ENCODE assay signal across 13 mouse cellular contexts in the genomic region with DNA sequence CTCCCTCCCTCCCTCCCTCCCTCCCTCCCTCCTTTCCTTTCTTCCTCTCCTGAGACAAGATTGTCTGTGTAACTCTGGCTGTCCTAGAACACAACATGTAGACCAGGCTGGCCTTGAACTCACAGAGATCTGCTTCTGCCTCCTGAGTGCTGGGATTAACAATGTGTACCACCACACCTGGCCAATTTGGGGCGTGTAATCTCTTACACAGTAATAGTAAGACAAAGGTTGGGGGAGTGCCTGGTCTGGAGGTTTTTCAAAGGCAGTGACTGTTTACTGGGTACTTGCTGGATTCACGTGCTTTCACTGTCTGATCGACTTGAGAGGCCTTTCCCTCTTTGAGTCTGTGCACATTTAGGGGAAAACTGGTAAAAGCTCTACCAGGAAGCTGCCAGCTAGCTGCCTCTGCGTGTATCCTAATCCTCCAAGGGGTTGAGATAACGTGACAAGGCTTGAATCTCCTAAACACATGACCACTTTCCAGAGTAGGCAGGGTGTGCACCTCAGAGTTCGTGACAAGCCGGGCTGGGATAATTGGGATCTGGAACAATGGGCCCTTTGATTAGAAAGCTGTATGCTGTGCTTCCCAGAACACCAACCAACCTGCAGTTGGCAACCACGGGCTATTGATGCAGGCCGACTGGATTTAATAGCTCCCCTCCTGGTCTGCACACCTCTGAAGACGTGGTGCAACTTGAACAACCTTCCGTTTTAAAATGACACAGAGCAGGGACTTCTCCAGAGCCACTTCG. TPM values are rescaled to one million over a fixed set of nuclear protein-coding genes. Genes with fewer than 3 reads are reported as not detected.
DNase-seq lines count a peak whose midpoint lies in the region; ATAC-seq and TF ChIP-seq lines count a peak whose summit lies in the region.
"Had no signal": no experiment of that assay in that cellular context is flagged by ENCODE, and none has a peak within 500 bp of the region (broad histone marks: within the 10 kb centered on the region; RNA-seq: fewer than 3 reads in every experiment).

No protein-coding gene starts in this region.

- no peak for TF ChIP-seq CTCF in midbrain, postnatal 0 days (IDR thresholded peaks at IDR 0.05)

- H3K9me3 ChIP-seq in midbrain, embryonic 12.5 days: no peaks in the 10 kb centered on the region
- H3K9me3 ChIP-seq in midbrain, postnatal 0 days (ENCODE audit: low read length): no peaks in the 10 kb centered on the region
- no peaks in the 10 kb centered on the region for H3K9me3 ChIP-seq in embryonic facial prominence, embryonic 13.5 days
- no peaks in the 10 kb centered on the region for H3K9me3 ChIP-seq in stomach, embryonic 15.5 days

- ATAC-seq in midbrain, embryonic 12.5 days (ENCODE audit: low FRiP score, low read depth): 0 out of 2 replicates have a peak, but pooled peaks have one; percentile 34
- ATAC-seq in midbrain, postnatal 0 days (ENCODE audit: low FRiP score): no peak
- ATAC-seq in embryonic facial prominence, embryonic 13.5 days (ENCODE audit: insufficient number of reproducible peaks, insufficient read depth, low FRiP score, low TSS enrichment, low read depth): no peak
- ATAC-seq in stomach, embryonic 15.5 days (ENCODE audit: insufficient read depth, low FRiP score, low read depth): peak; percentile 66
- ATAC-seq: activated CD4-positive, CD25-positive, alpha-beta regulatory T cell, adult 4 months had no signal

- intact Hi-C loops in left cerebral cortex, postnatal 4 days (cut with DNase I): no loop called here

- no peaks in the 10 kb centered on the region for H3K27me3 ChIP-seq in midbrain, embryonic 12.5 days
- H3K27me3 ChIP-seq in midbrain, postnatal 0 days (ENCODE audit: insufficient read depth, low read length): no peaks in the 10 kb centered on the region
- no peaks in the 10 kb centered on the region for H3K27me3 ChIP-seq in embryonic facial prominence, embryonic 13.5 days
- H3K27me3 ChIP-seq in stomach, embryonic 15.5 days (replicated peaks): no peaks in the 10 kb centered on the region
- H3K27me3 ChIP-seq: CH12.LX had no signal

- no peak overlapping the region for H3K4me2 ChIP-seq in midbrain, embryonic 12.5 days (replicated peaks)
- no peak overlapping the region for H3K4me2 ChIP-seq in midbrain, postnatal 0 days (ENCODE audit: low read depth, low read length, poor library complexity, severe bottlenecking)
- no peak overlapping the region for H3K4me2 ChIP-seq in embryonic facial prominence, embryonic 13.5 days
- no peak overlapping the region for H3K4me2 ChIP-seq in stomach, embryonic 15.5 days

- no peak overlapping the region for H3K27ac ChIP-seq in midbrain, embryonic 12.5 days (replicated peaks)
- no peak overlapping the region for H3K27ac ChIP-seq in midbrain, postnatal 0 days (ENCODE audit: low read depth, low read length)
- peak overlapping the region; percentile 22; the same call in 1 of the 2 replicates for H3K27ac ChIP-seq in embryonic facial prominence, embryonic 13.5 days
- peak overlapping the region; percentile 48; the same call in 1 of the 2 replicates for H3K27ac ChIP-seq in stomach, embryonic 15.5 days
- H3K27ac ChIP-seq: kidney, postnatal 0 days; liver, embryonic 14.5 days had no signal

- no peak overlapping the region for H3K9ac ChIP-seq in midbrain, embryonic 12.5 days (replicated peaks)
- no peak overlapping the region for H3K9ac ChIP-seq in midbrain, postnatal 0 days (replicated peaks; ENCODE audit: low read length, poor library complexity, severe bottlenecking)
- no peak overlapping the region for H3K9ac ChIP-seq in embryonic facial prominence, embryonic 13.5 days
- H3K9ac ChIP-seq in stomach, embryonic 15.5 days: no peak overlapping the region
- H3K9ac ChIP-seq: liver, embryonic 14.5 days had no signal

- H3K36me3 ChIP-seq in midbrain, embryonic 12.5 days: no peaks in the 10 kb centered on the region
- no peaks in the 10 kb centered on the region for H3K36me3 ChIP-seq in midbrain, postnatal 0 days (ENCODE audit: insufficient read depth, low read length)
- H3K36me3 ChIP-seq in embryonic facial prominence, embryonic 13.5 days: no peaks in the 10 kb centered on the region
- H3K36me3 ChIP-seq in stomach, embryonic 15.5 days: no peaks in the 10 kb centered on the region

- H3K4me3 ChIP-seq in midbrain, embryonic 12.5 days: no peak overlapping the region
- H3K4me3 ChIP-seq in midbrain, postnatal 0 days (ENCODE audit: low read depth, low read length): no peak overlapping the region
- no peak overlapping the region for H3K4me3 ChIP-seq in embryonic facial prominence, embryonic 13.5 days
- no peak overlapping the region for H3K4me3 ChIP-seq in stomach, embryonic 15.5 days (replicated peaks)

- 46% methylated on average over 12 of the region's 12 CpGs for WGBS in midbrain, embryonic 12.5 days
- WGBS in midbrain, postnatal 0 days: 44% methylated on average over 12 of the region's 12 CpGs
- 27% methylated on average over 12 of the region's 12 CpGs for WGBS in embryonic facial prominence, embryonic 13.5 days
- 54% methylated on average over 12 of the region's 12 CpGs for WGBS in stomach, embryonic 15.5 days

- DNase-seq in midbrain, postnatal 0 days (ENCODE audit: low spot score): no peak
- peak; percentile 77 for DNase-seq in gonadal fat pad, adult 2 months (ENCODE audit: low read depth)
- DNase-seq in T-cell, adult 2 months (ENCODE audit: low spot score): no peak
- no peak for DNase-seq in thymus, postnatal 0 days (ENCODE audit: low spot score)
- DNase-seq in left cerebral cortex, postnatal 4 days: no peak
- DNase-seq: gastrocnemius, postnatal 14 days had no signal

- H3K4me1 ChIP-seq in midbrain, embryonic 12.5 days: 0 out of 2 replicates have a peak, but pooled peaks cover 2% of the 10 kb centered on the region
- no peaks in the 10 kb centered on the region for H3K4me1 ChIP-seq in midbrain, postnatal 0 days (ENCODE audit: insufficient read depth, low read length)
- peaks cover 10% of the 10 kb centered on the region; the same call in 1 of the 2 replicates for H3K4me1 ChIP-seq in embryonic facial prominence, embryonic 13.5 days
- no peaks in the 10 kb centered on the region; the same call in 1 of the 2 replicates for H3K4me1 ChIP-seq in stomach, embryonic 15.5 days

RNA-seq across cellular contexts. Expression of gene Zfp148, which starts 54.8 kb away (rescaled TPM):
- 58.1 and 60.9 TPM in 2 replicates for polyA plus RNA-seq in midbrain, embryonic 12.5 days (2016; fragmentation: Nextera tagmentation; extraction: Ambion mirVana)
- 29.0 and 39.4 TPM in 2 replicates for total RNA-seq in midbrain, postnatal 0 days (2014; rRNA removed)
- 39.1 and 44.2 TPM in 2 replicates for polyA plus RNA-seq in midbrain, postnatal 0 days (2015; fragmentation: Nextera tagmentation; extraction: Ambion mirVana)
- 62.3 and 66.7 TPM in 2 replicates for polyA plus RNA-seq in embryonic facial prominence, embryonic 13.5 days (2015; fragmentation: Nextera tagmentation; extraction: Ambion mirVana)
- polyA plus RNA-seq in gonadal fat pad, adult 2 months (2012; rRNA removed): 11.9 and 14.6 TPM in 2 replicates
- 53.3 and 55.9 TPM in 2 replicates for polyA plus RNA-seq in stomach, embryonic 15.5 days (2015; fragmentation: Nextera tagmentation; extraction: Ambion mirVana)
- polyA plus RNA-seq in thymus, postnatal 0 days (2015; fragmentation: Nextera tagmentation; extraction: Ambion mirVana): 55.0 and 59.5 TPM in 2 replicates
- 10 to 100 TPM; 91.9 to 99.8 TPM for total RNA-seq in left cerebral cortex, postnatal 4 days (2021)

Comparison
In these comparisons a context has a peak if more than half of its experiments do, and no peak if none do; other contexts are left out.
1. ATAC-seq: peak in midbrain, embryonic 12.5 days (single experiment) and stomach, embryonic 15.5 days (single experiment); none in midbrain, postnatal 0 days (single experiment) and embryonic facial prominence, embryonic 13.5 days (single experiment).
2. H3K27ac ChIP-seq: peak in embryonic facial prominence, embryonic 13.5 days (single experiment) and stomach, embryonic 15.5 days (single experiment); none in midbrain, embryonic 12.5 days (single experiment) and midbrain, postnatal 0 days (single experiment).